Mouse (Mus musculus): Measurements from ENCODE around the gene 1810013L24Rik.
"Not testable (repeated sequence)": the region's sequence is repeated elsewhere in the genome, so short reads cannot be mapped to it uniquely, and the experiment has no call there.

1810013L24Rik gene

DNA sequence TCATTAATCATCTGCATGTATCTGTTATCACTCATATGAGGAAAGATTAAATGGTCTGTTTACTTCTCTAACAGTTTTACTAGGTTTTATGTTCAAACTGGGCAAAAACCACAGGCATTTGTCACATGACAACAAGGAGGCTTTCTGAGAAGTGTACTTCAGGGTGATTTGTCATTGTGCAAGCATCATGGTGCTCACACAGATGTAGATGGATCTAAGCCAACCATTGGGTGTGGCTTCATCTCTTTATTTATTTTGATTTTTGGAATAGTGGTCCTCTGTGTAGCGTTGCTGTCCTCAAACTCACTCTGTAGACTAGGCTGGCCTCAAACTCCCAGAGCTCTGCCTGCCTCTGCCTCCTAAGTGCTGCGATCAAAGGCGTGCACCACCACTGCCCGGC is 65.4 kb downstream of the 1810013L24Rik start:
- DNase-seq (ENCODE audit: low read depth, low spot score), result no peak

DNA sequence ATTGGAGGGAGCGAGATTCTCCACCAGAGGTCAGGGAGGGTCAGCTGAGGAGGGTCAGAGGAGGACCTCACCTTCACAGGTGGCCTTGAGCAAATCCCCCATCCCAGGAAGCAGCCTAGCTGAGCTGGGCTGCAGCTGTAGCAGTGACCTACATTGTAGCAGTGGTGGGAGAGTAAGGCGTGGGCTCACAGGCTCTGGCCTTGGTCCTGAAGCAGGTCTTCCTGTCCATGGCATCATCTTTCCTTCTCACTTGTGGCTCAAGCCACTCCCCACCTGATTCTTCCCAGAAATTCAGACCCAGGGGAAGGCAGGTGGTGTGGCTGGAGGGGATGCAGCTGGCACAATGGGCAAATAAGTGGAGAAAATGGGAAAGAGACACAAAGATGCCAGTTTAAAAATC is 76.2 kb downstream of the 1810013L24Rik start:
- DNase-seq (ENCODE audit: low read depth, low spot score), result not testable (repeated sequence)
